In the genomic region with DNA sequence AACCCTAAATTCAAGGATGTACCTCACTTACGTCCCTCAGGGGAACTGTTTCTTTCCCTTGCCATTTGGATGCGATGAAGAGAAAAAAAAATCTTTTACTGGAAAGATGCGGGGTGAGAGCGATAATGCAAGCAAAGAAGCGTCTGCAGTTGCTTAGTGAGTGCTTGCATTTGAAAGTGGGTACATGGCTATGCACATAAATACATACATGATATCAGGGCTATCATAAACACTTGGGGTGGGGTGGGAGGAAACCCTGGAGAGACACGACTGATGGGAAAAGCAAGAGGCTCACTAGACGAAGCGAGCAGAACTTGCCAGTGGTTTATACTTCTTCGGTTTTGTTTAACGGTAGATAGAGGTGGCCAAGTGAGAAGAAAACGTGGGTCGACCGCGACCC, we compare ENCODE assay signal across 8 mouse cellular contexts. TPM values are rescaled to one million over a fixed set of nuclear protein-coding genes. Genes with fewer than 3 reads are reported as not detected.
A peak's percentile ranks its signal among the peaks of the same experiment; 100 is the strongest.
DNase-seq lines count a peak whose midpoint lies in the region.

A gene (plus strand): TSS at position 301 of the 400 bp plus-strand sequence.

- H3K79me2 ChIP-seq in macrophage (ENCODE audit: inconsistent target), result peaks cover 39% of the 10 kb centered on the region; the same call in 1 of the 2 replicates

- H3K4me3 ChIP-seq in macrophage (ENCODE audit: inconsistent target), result peak within 1 kb of the TSS; percentile 74

- DNase-seq in embryo, embryonic 10.5 days (ENCODE audit: low spot score), result peak; percentile 4
- no peak for DNase-seq in embryo, embryonic 9.5 days (ENCODE audit: extremely low spot score)
- peak; percentile 11 for DNase-seq in c-Kit-negative CD71-positive TER-119-positive erythroid progenitor cells, embryonic 14.5 days (ENCODE audit: low read depth, low spot score)
- DNase-seq in heart, postnatal 10 days, result no peak
- DNase-seq in left cerebral cortex, adult 18-20 months (ENCODE audit: low spot score in 2 of 2), result no peak
- no peak for DNase-seq in layer of hippocampus, postnatal 14 days (ENCODE audit: low spot score in 2 of 2)
- DNase-seq in left cerebral cortex, postnatal 4 days, result no peak

- H3K27ac ChIP-seq in macrophage, result peak within 1 kb of the TSS; percentile 25; the same call in 1 of the 2 replicates

- WGBS in macrophage (ENCODE audit: missing documents), result 20% methylated on average over 14 of the region's 14 CpGs

- intact Hi-C loops in heart, postnatal 10 days (cut with DNase I), result no loop called here
- intact Hi-C loops in left cerebral cortex, postnatal 4 days (cut with DNase I), result no loop called here

- no peaks in the 10 kb centered on the region for H3K36me3 ChIP-seq in macrophage (ENCODE audit: inconsistent target)

RNA-seq across cellular contexts. Expression of the gene that starts here (rescaled TPM):
- total RNA-seq in heart, postnatal 10 days (2021), result 10 to 100 TPM; 22.9 to 24.2 TPM
- total RNA-seq in macrophage (2018; cell fraction: chromatin; rRNA removed), result not detected
- total RNA-seq in macrophage (2018; cell fraction: cytosol; rRNA removed), result not detected
- total RNA-seq in macrophage (2018; cell fraction: nucleus; rRNA removed), result not detected
- not detected in 3 replicates for polyA plus RNA-seq in macrophage (2018)
- under 1 TPM; 0.37 to 0.73 TPM for total RNA-seq in left cerebral cortex, adult 18-20 months (2021)
- 1 to 10 TPM; 1.4 to 4.1 TPM for total RNA-seq in layer of hippocampus, postnatal 14 days (2021)
- total RNA-seq in left cerebral cortex, postnatal 4 days (2021), result 1 to 10 TPM; 1.4 to 1.7 TPM

Comparison
In these comparisons a context has a peak if more than half of its experiments do, and no peak if none do; other contexts are left out.
1. RNA of the gene that starts here (total RNA-seq): 22.9 to 24.2 TPM in heart, postnatal 10 days; 1.4 to 4.1 TPM in layer of hippocampus, postnatal 14 days, 1.4 to 1.7 TPM in left cerebral cortex, postnatal 4 days and 0.37 to 0.73 TPM in left cerebral cortex, adult 18-20 months; every median in the first group is over 4 times any median in the second.
2. DNase-seq: peak in embryo, embryonic 10.5 days (single experiment) and c-Kit-negative CD71-positive TER-119-positive erythroid progenitor cells, embryonic 14.5 days (single experiment); none in embryo, embryonic 9.5 days (single experiment), heart, postnatal 10 days (0 of 2), left cerebral cortex, adult 18-20 months (0 of 2), layer of hippocampus, postnatal 14 days (0 of 2) and left cerebral cortex, postnatal 4 days (single experiment).